Mouse (Mus musculus) NIH3T3 (cell line): ENCODE results near the gene Inpp1.

Experiments used
- DNase-seq: peaks from one replicate; pipeline ENCODE4 v3.0.0-alpha.2; 2012; ENCODE audit warnings: low read depth

The Inpp1 gene

DNA sequence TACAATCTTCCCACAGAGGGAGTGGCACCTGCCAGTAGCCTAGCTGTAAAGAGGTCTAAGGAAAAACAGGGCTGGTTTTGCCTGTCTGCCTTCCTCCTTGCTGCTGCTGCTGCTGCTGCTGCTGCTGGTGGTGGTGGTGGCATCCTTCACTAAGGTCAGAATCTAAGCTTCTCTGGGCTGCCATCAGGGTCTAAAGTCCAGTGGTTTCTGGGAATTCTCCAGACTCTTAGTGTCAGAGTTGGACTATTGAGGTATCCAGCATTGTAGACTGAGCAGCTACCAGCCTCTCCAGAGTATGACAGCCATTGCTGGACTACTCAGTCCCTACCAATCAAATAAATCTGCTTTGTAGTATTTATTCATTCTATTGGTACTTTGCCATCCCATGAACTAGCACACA, 24.8 kb downstream of the Inpp1 start:
- no peak for DNase-seq

DNA sequence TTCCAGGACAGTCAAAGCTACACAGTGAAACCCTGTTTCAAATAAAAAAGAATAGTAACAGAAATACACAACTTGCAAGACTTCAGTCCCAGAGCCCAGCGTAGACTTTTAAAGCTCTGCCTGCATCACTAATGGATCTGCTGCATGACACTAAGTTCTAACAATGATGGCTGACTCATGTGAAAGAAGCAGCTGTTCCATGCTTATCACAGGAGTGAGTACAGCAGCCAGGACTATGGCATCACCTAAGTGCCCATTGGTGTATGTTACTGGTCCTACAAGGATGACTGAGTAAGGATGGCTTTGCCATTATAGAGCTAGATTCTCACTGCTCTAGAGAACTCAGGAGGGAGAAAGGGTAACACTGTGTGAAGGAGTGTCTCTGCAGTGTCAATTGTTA, 30.2 kb downstream of the Inpp1 start:
- no peak for DNase-seq

DNA sequence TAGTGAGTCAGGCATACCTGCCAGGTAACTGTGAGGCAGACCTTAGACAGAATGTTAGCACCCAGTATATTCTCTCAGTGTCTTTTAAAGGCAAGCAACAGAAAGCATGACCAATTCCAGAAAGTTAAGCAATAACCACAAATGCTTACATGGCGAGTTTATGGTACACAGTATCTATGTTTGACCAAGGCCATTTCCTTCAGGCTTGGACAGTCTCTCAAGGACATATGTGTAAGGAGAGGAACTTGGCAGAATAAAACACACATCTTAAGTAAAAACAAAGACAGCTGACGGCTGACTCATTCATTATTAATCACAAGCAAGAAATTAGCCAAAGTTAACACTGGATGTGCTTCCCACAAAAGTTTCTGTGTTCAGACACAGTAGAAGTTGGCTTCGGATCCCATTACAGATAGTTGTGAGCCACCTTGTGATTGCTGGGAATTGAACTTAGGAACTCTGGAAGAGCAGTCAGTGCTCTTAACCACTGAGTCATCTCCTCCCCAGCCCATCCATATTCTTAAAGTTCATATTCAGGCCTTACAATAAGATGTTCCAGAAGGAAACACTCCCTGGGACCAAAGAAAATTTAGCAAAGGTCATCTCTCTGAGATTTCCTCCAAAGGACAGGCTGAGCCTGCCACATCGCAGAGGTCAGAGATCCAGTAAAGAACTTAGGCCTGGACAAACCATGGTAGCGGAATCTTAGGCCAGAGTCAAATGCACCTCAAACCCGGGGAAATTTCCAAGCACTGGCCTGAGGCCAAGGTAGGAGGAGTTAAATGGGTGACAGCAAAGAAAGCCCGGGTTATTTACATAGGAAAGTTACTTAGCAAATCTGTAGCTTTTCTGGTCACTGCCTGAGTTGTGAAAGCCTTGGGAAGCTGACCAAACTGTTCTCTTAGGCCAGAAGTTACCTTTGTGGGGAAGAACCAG, 52.0 kb downstream of the Inpp1 start:
- DNase-seq, result peak; percentile 64

DNA sequence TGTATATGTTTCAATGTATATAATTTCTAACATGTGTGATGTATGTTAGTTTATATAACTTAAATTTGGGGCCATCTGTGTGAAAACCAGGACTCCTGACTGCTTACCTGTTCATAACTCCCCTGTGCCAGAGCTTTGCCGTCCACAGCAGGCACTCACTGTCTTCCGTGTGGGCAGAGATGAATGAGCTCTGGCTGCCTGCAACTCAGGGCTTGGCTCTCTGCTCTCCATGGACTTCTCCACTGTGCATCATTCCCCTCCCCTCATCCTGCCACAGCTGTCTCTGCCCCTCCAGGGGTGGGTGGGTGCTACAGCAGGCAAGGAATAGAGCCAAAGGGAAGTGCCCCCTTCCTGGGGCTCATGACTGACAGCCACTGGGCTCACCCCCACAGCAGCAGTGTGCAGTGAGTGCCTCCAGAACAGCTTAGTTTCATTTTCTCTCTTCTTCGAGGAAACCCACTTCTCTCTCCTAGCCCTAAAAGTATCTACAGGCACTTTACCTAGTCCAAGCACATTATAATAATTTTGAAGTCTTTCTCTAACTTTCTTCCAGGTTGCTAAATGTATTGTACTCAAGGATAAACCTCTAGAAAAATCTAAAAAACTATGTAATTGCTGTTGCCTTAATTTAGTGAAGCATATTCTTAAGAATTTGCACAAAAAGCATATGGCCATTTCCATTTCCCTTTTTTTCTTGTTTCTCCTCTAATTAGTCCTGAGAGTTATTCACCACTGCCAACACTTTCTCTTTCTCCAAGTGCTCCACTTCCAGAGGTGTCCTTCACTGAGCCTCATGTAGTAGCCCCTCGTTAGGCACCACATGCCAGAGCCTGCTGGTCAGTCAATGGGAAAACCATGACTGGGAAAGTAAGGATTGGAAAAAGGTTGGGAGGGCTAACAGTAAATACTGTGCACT, 53.3 kb downstream of the Inpp1 start:
- DNase-seq, result peak; percentile 47

DNA sequence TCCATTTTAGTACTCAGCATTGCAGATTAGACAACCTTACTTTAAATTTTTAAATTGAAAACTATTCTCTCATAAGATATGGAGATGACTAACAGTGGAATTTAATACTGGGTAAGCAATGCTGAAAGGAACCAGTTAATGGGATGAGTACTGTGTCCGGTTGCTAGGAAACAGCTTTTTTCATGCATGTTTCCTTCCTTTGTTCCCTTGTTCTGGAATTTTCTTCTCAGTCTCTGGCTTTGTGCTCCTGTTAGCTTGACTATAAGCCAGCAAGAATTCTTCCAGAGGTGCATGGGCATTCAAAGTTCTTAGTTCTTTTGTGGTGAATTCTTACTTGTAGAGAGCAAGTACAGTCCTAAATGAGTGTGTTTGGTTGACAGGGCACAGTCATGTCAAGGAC, 59.3 kb downstream of the Inpp1 start:
- peak; percentile 29 for DNase-seq

DNA sequence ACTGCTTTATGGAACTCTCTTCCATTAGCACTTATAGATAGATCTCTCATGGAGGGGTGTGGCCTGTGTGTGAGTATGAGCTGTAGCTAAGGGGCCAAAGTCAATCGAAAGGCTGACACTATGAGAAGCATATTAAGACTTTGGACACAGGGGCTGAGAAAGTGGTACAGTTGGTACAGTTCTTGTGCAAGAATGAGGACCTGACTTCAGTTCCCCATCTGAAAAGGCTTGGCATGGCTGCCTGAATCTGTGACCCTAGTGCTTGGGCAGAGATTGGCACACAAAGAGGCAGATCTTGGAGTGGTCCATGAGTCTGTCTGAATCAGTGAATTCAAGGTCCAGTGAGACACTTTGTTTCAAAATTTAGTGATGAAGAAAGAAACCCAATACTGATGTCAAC, 63.2 kb downstream of the Inpp1 start:
- DNase-seq, result no peak

DNA sequence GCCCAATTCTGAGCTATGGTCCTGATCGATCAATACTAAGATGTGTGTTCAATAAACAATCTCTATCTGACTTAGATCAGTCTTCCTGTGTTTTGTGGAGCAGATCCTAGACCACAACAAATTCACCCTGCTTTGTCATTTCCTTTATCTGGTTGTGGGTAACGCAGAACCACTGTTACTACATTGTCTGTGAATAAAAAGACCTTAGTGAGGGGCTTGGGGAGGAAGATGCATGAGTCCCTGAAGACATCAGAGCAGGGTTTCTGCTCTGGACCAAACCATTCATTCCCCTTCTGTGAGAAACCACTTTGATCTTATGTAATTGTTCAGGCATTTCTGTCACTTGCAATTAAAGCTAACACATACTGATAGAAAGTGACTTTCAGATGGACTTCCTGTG, 63.7 kb downstream of the Inpp1 start:
- no peak for DNase-seq

DNA sequence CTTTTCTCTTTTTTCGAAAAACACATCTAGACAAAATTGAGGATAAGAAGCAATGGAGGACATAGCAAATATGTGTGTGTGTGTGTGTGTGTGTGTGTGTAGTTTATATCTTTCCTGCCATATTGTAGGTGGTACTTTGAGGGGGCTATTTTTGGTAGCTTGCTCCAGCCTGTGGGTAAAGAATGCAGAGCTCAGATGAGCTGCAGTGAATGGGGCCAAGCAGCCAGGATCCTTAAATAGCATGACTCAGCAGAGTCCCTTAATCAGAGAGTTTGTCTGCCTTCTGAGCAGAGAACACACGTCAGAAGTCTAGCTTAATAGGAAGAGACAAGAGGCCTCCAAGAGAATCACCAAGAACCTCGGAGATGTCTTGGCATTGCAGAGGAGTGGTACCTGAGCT, 64.8 kb downstream of the Inpp1 start:
- peak; percentile 53 for DNase-seq

DNA sequence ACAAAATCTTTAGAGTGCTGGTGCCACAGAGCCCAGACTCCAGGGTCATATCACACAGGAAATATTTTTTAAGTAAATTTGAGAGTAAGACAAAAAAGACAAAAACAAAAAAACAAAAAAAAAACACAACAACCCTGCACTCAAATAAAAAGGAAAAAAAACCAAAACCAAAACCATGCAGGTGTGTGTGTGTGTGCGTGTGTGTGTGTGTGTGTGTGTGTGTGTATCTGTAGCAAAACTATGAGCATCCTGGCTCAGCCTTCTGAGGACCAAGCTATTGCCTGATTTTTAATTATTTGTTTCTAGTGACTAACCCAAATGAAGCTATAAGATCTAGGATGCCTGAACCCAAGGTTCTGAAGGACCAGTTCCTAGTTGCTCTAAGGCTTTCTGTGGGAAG, 65.9 kb downstream of the Inpp1 start:
- no peak for DNase-seq

DNA sequence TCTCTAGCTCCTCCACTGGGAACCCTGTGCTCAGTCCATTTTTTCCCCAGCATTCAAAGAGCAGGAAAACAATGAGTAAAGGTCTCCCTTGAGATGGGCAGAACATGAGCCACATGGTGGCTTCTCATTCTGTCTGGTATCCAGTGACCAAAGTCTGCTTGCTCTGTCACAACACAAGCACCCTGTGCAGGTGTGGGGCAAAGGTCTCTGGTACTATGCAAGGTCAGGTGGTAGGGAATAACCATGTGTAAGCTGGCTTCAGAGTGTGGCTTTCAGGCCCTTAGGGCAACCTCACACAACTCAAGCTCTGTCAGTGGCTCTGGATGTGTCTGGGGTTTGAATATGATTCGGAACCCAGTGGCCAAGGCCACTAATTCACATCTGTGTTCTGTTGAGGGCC, 67.5 kb downstream of the Inpp1 start:
- no peak for DNase-seq

DNA sequence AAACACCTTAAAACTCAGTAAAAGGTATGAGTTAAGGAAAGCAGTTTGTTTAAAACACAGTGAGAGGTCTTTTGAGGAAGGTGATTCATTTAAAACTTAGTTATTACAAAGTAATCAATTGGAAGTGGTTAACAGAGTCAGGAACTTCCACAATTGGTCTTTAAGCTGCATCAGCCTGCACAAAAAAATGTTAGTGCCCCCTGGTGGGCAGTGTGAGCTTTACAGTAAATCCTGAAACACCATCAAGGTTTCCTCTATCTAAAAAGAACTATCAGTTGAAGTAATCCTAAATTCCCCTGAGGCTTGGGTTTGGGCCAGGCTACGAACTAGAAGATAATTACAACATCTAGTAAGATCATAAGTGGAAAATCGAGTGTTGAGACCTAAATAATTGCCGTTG, 69.2 kb downstream of the Inpp1 start:
- peak; percentile 80 for DNase-seq

DNA sequence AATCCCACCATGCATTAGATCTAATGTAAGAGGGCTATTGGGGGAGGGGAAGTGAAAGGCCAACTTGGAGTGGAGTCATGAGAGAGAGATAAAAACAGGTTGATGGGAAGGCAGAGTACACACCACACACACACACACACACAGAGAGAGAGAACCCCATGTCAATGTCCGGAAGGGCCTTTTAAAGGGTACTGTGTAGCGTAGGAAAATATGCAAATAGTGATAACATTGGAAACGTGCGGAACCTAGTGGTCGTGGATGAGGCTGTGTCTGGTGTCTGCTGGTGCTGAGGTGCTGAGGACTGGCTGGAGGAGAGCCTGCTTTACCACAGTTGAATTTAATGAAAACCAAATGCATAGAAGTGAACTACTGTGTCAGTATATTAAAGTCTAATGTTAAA, 74.9 kb downstream of the Inpp1 start:
- DNase-seq, result no peak
